Mouse (Mus musculus): ENCODE measurements around the gene Agrn. TPM values are rescaled to one million over a fixed set of nuclear protein-coding genes. Genes with fewer than 3 reads are reported as not detected.

Agrn gene
- polyA plus RNA-seq, 1 experiment from 2014 or later: 34.4 TPM

DNA sequence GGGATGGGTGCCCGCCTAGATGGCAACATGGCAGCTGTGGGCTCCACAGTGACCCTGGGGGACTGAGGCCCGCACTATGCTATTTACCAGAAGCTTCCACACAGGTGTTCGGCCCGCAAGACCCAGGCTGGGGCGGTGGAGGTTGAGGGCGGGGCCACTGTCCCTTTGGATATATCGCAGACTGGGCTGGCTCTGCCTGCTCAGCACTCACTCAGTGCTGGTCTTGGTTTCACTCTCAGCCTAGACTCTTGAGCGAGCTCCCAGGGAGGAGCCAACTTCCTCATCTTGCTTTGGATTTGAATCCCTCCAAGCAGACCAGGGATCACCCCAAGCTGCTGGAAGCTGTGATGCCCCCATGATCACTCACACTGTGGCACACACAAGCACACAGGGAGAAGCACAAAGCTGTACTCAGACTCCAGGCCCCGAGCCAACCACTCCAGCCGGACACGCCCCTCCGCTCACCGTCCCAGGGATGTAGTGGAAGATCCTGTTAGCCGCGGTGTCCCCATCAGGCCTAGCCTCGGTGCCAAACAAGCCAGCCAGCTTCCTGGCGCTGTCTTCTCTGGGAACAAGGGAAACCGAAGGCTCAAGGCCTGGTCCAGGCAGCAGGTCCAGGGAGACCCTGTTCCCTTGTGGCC is 30.6 kb upstream of the Agrn start:
- H3K27me3 ChIP-seq (ENCODE audit: control insufficient read depth, insufficient read depth, low read length): no peaks in the 10 kb centered on the region
- peak overlapping the region; percentile 23 for H3K4me2 ChIP-seq (ENCODE audit: low read depth, low read length)
- H3K4me3 ChIP-seq (ENCODE audit: low read length): peak overlapping the region; percentile 19; the same call in 1 of the 2 replicates
- WGBS: 32% methylated on average over 18 of the region's 18 CpGs
- peak overlapping the region; percentile 21; the same call in 1 of the 2 replicates for H3K9ac ChIP-seq (ENCODE audit: low read length)
- peaks cover 8% of the 10 kb centered on the region for H3K4me1 ChIP-seq (ENCODE audit: control insufficient read depth, insufficient read depth, low read length)
- H3K36me3 ChIP-seq (ENCODE audit: control insufficient read depth, insufficient read depth): peaks cover 27% of the 10 kb centered on the region
- no peaks in the 10 kb centered on the region for H3K9me3 ChIP-seq (replicated peaks; ENCODE audit: control insufficient read depth, low read length)
- no peak overlapping the region for H3K27ac ChIP-seq (ENCODE audit: low read length)
- ATAC-seq (replicated peaks; ENCODE audit: extremely low read depth, insufficient read depth, low FRiP score): 0 out of 2 replicates have a peak, but pooled peaks have one; percentile 34

DNA sequence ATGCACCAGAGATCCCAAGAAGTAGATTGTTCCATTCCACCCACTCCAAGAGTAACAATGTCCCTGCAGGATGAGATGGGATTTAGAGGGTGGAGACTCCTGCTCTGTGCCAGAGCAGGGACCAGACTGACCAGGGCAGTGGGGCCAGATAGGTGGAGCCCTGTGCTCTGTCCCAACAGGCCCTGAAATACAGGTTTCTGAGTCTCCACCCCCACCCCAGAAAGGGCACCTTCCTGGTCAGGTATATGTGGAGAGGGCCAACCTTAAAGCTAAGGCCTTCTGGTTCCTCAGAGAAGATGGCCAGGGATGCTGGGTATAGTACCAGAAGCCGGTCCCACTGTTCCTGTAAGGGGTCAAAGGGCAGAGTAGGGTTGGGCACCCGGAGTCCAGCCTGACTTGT is 27.0 kb upstream of the Agrn start:
- no peak overlapping the region for H3K4me2 ChIP-seq (ENCODE audit: low read depth, low read length)
- no peak for ATAC-seq (replicated peaks; ENCODE audit: extremely low read depth, insufficient read depth, low FRiP score)
- WGBS: 78% methylated on average over 2 of the region's 2 CpGs
- no peaks in the 10 kb centered on the region for H3K27me3 ChIP-seq (ENCODE audit: control insufficient read depth, insufficient read depth, low read length)
- peaks cover 11% of the 10 kb centered on the region for H3K4me1 ChIP-seq (ENCODE audit: control insufficient read depth, insufficient read depth, low read length)
- no peak overlapping the region for H3K9ac ChIP-seq (ENCODE audit: low read length)
- H3K4me3 ChIP-seq (ENCODE audit: low read length): no peak overlapping the region
- peaks cover 6% of the 10 kb centered on the region; the same call in 1 of the 2 replicates for H3K36me3 ChIP-seq (ENCODE audit: control insufficient read depth, insufficient read depth)
- no peak overlapping the region for H3K27ac ChIP-seq (ENCODE audit: low read length)
- H3K9me3 ChIP-seq (replicated peaks; ENCODE audit: control insufficient read depth, low read length): no peaks in the 10 kb centered on the region

GRCm38 (mm10) chr4:156219936-156220335 is 22.6 kb upstream of the Agrn start:
- Histone ChIP-seq H3K9ac (ENCODE audit: low read length) (no peak overlapping the region), H3K27ac (ENCODE audit: low read length) (no peak overlapping the region), H3K36me3 (ENCODE audit: control insufficient read depth, insufficient read depth) (peaks cover 6% of the 10 kb centered on the region; the same call in 1 of the 2 replicates), H3K4me1 (ENCODE audit: control insufficient read depth, insufficient read depth, low read length) (peaks cover 21% of the 10 kb centered on the region), H3K9me3 (replicated peaks; ENCODE audit: control insufficient read depth, low read length) (no peaks in the 10 kb centered on the region), H3K4me3 (ENCODE audit: low read length) (no peak overlapping the region), H3K27me3 (ENCODE audit: control insufficient read depth, insufficient read depth, low read length) (no peaks in the 10 kb centered on the region), H3K4me2 (ENCODE audit: low read depth, low read length) (no peak overlapping the region)
- ATAC-seq (replicated peaks; ENCODE audit: extremely low read depth, insufficient read depth, low FRiP score): no peak
- WGBS: 87% methylated on average over 11 of the region's 11 CpGs

DNA sequence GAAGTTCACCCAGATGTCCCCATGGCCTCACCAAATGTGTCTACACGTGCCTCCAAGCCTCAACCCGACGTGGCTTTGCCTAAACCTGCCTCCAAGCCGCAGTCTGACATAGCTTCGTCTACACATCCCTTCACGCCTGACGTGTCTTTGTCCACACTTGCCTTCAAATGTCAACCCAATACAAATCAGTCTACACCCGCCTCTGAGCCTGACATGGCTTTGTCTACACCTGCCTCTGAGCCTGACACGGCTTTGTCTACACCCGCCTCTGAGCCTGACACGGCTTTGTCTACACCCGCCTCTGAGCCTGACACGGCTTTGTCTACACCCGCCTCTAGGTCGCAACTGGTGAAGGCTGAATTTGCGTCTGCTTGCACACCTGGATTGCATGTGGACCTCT is 20.6 kb upstream of the Agrn start:
- H3K9ac ChIP-seq (ENCODE audit: low read length): peak overlapping the region; percentile 70
- H3K4me2 ChIP-seq (ENCODE audit: low read depth, low read length): peak overlapping the region; percentile 55
- H3K9me3 ChIP-seq (replicated peaks; ENCODE audit: control insufficient read depth, low read length): no peaks in the 10 kb centered on the region
- no peak overlapping the region; the same call in 1 of the 2 replicates for H3K27ac ChIP-seq (ENCODE audit: low read length)
- peaks cover 21% of the 10 kb centered on the region for H3K4me1 ChIP-seq (ENCODE audit: control insufficient read depth, insufficient read depth, low read length)
- ATAC-seq (replicated peaks; ENCODE audit: extremely low read depth, insufficient read depth, low FRiP score): no peak
- H3K4me3 ChIP-seq (ENCODE audit: low read length): no peak overlapping the region; the same call in 1 of the 2 replicates
- peaks cover 4% of the 10 kb centered on the region; the same call in 1 of the 2 replicates for H3K36me3 ChIP-seq (ENCODE audit: control insufficient read depth, insufficient read depth)
- H3K27me3 ChIP-seq (ENCODE audit: control insufficient read depth, insufficient read depth, low read length): no peaks in the 10 kb centered on the region
- WGBS: 81% methylated on average over 16 of the region's 16 CpGs

- peak overlapping the region; percentile 36 for H3K4me3 ChIP-seq (ENCODE audit: low read length)
- peaks cover 4% of the 10 kb centered on the region; the same call in 1 of the 2 replicates for H3K36me3 ChIP-seq (ENCODE audit: control insufficient read depth, insufficient read depth)
- H3K9me3 ChIP-seq (replicated peaks; ENCODE audit: control insufficient read depth, low read length): no peaks in the 10 kb centered on the region
- H3K27me3 ChIP-seq (ENCODE audit: control insufficient read depth, insufficient read depth, low read length): no peaks in the 10 kb centered on the region
- peaks cover 21% of the 10 kb centered on the region for H3K4me1 ChIP-seq (ENCODE audit: control insufficient read depth, insufficient read depth, low read length)
- peak overlapping the region; percentile 55 for H3K4me2 ChIP-seq (ENCODE audit: low read depth, low read length)
- H3K27ac ChIP-seq (ENCODE audit: low read length): peak overlapping the region; percentile 67
- peak overlapping the region; percentile 70 for H3K9ac ChIP-seq (ENCODE audit: low read length)
- no peak; the same call in 1 of the 2 replicates for ATAC-seq (replicated peaks; ENCODE audit: extremely low read depth, insufficient read depth, low FRiP score)
- 62% methylated on average over 16 of the region's 16 CpGs for WGBS
Measured at GRCm38 (mm10) chr4:156217022-156217669, 19.9 kb upstream of the Agrn start.

DNA sequence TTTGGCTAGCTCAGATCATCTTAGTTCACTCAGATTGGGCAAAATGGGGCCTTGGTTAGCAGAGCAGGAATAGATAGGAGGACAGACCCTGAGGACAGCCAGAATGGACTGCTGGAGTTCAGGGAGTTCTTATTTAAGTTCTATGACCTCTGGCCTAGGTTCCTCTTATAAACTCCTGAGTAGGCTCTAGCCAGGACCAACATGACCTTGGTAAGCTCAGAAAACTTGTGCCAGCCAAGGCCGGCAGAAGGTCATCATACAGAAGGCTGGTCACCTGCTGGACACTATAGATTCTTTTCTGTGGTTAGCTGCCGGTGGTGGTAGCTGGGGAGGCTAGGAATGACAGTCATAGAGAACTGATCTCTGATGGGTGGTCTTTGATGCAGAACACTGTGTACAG is 18.9 kb upstream of the Agrn start:
- peak overlapping the region; percentile 83 for H3K27ac ChIP-seq (ENCODE audit: low read length)
- H3K4me3 ChIP-seq (ENCODE audit: low read length): peak overlapping the region; percentile 36
- H3K9ac ChIP-seq (ENCODE audit: low read length): peak overlapping the region; percentile 57
- no peaks in the 10 kb centered on the region for H3K9me3 ChIP-seq (replicated peaks; ENCODE audit: control insufficient read depth, low read length)
- ATAC-seq (replicated peaks; ENCODE audit: extremely low read depth, insufficient read depth, low FRiP score): no peak
- H3K27me3 ChIP-seq (ENCODE audit: control insufficient read depth, insufficient read depth, low read length): no peaks in the 10 kb centered on the region
- peaks cover 4% of the 10 kb centered on the region; the same call in 1 of the 2 replicates for H3K36me3 ChIP-seq (ENCODE audit: control insufficient read depth, insufficient read depth)
- peak overlapping the region; percentile 55 for H3K4me2 ChIP-seq (ENCODE audit: low read depth, low read length)
- 75% methylated on average over 2 of the region's 2 CpGs for WGBS
- peaks cover 21% of the 10 kb centered on the region for H3K4me1 ChIP-seq (ENCODE audit: control insufficient read depth, insufficient read depth, low read length)

DNA sequence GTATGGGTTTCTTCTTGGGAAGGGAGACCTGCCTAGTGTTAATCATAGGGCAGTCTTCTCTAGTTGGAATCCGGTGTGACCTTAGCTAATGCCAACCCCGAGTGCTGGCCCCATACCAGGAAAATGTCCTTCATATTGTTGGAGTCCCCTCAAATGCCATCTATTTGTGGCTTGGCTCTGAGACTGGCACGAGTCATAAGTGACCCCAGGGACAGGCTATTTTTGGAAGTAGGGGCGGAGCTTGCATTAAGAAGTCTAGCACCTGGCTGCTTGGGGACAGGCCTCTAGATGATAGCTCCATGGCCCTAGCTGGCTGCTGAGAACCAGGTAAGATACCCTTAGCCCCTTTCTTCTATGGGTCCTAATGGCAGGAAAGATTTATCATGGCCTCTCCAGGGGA is 18.4 kb upstream of the Agrn start, which contains the start of gene Perm1:
Gene Perm1 (plus strand): TSS at position 220 of the 400 bp plus-strand sequence.
- peak within 1 kb of the TSS; percentile 36 for H3K4me3 ChIP-seq (ENCODE audit: low read length)
- ATAC-seq (replicated peaks; ENCODE audit: extremely low read depth, insufficient read depth, low FRiP score): peak; percentile 89
- H3K9ac ChIP-seq (ENCODE audit: low read length): peak within 1 kb of the TSS; percentile 70

GRCm38 (mm10) chr4:156213134-156213533 is 15.8 kb upstream of the Agrn start:
- Histone ChIP-seq H3K27ac (ENCODE audit: low read length) (no peak overlapping the region), H3K9me3 (replicated peaks; ENCODE audit: control insufficient read depth, low read length) (no peaks in the 10 kb centered on the region), H3K9ac (ENCODE audit: low read length) (no peak overlapping the region), H3K4me2 (ENCODE audit: low read depth, low read length) (no peak overlapping the region), H3K4me1 (ENCODE audit: control insufficient read depth, insufficient read depth, low read length) (peaks cover 15% of the 10 kb centered on the region), H3K27me3 (ENCODE audit: control insufficient read depth, insufficient read depth, low read length) (no peaks in the 10 kb centered on the region), H3K4me3 (ENCODE audit: low read length) (no peak overlapping the region), H3K36me3 (ENCODE audit: control insufficient read depth, insufficient read depth) (peaks cover 3% of the 10 kb centered on the region; the same call in 1 of the 2 replicates)
- 90% methylated on average over 13 of the region's 13 CpGs for WGBS
- ATAC-seq (replicated peaks; ENCODE audit: extremely low read depth, insufficient read depth, low FRiP score): no peak

More for the DNA sequence above, 18.4 kb upstream of the Agrn start, which contains the start of gene Perm1:
- 35% methylated on average over 4 of the region's 4 CpGs for WGBS
- H3K27me3 ChIP-seq (ENCODE audit: control insufficient read depth, insufficient read depth, low read length): no peaks in the 10 kb centered on the region
- H3K36me3 ChIP-seq (ENCODE audit: control insufficient read depth, insufficient read depth): peaks cover 4% of the 10 kb centered on the region; the same call in 1 of the 2 replicates
- H3K9me3 ChIP-seq (replicated peaks; ENCODE audit: control insufficient read depth, low read length): no peaks in the 10 kb centered on the region
- H3K27ac ChIP-seq (ENCODE audit: low read length): peak within 1 kb of the TSS; percentile 83
- H3K4me2 ChIP-seq (ENCODE audit: low read depth, low read length): peak within 1 kb of the TSS; percentile 55
- peaks cover 21% of the 10 kb centered on the region for H3K4me1 ChIP-seq (ENCODE audit: control insufficient read depth, insufficient read depth, low read length)
